Mouse (Mus musculus) C2C12 (cell line): ENCODE results near the gene Iscu.

ENCODE experiments used
- CEBPB ChIP-seq: IDR thresholded peaks from one replicate; pipeline ENCODE4 v1.6.1; 2011; ENCODE audit warnings: low read depth, mild to moderate bottlenecking, control low read depth, moderate library complexity
- CTCF ChIP-seq: IDR thresholded peaks from one replicate; pipeline ENCODE4 v1.5.1; 2011; ENCODE audit not compliant: control insufficient read depth, insufficient read depth, insufficient read length
- MAX ChIP-seq: IDR thresholded peaks from one replicate; pipeline ENCODE4 v1.6.1; 2011; ENCODE audit warnings: mild to moderate bottlenecking, control low read depth
- MYOG ChIP-seq: IDR thresholded peaks from one replicate; pipeline ENCODE4 v1.6.1; 2011; ENCODE audit not compliant: control insufficient read depth, insufficient read length; ENCODE audit errors: extremely low read depth
- USF1 ChIP-seq: IDR thresholded peaks from one replicate; pipeline ENCODE4 v1.6.1; 2011; ENCODE audit warnings: low read depth, mild to moderate bottlenecking, control low read depth, moderate library complexity

- TF ChIP-seq CTCF (no peak), USF1 (no peak), MAX (no peak), MYOG (no peak), CEBPB (no peak)
These were observed 37.6 kb upstream of the Iscu start for GRCm38 (mm10) chr5:113735023-113735344.
